Mouse (Mus musculus): ENCODE data around the gene Tram2.

DNA sequence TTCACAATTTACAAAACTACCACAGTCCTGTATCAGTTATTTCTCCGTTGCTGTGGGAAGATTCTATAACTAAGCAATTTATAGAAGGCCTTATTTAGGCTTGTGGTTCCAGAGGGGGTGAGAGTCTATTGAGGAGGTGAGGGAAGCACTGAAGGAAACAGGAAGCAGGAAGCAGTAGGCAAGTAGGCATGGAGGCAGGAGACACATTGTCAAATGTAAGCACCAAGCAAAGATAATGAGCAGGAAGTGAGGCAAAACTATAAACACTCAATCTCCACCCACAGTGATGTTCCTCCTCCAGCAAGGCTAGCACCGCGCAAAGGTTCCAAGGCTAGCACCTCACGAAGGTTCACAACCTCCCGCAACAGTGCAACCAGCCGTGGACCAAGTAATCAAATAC, 97.3 kb downstream of the Tram2 start:
- TF ChIP-seq CTCF (IDR thresholded peaks at IDR 0.05), result no peak
- no peak for TF ChIP-seq EP300 (IDR thresholded peaks at IDR 0.05)
